Mouse (Mus musculus): Measurements from ENCODE around the gene Btn1a1.

The Btn1a1 gene

GRCm38 (mm10) chr13:23412630-23413521 is 52.8 kb downstream of the Btn1a1 start:
- peak; percentile 91 for DNase-seq (ENCODE audit: low spot score)

- DNase-seq (ENCODE audit: low spot score), result peak; percentile 65
These were observed 53.5 kb downstream of the Btn1a1 start for GRCm38 (mm10) chr13:23412211-23412629.

- peak; percentile 81 for DNase-seq (ENCODE audit: low spot score)
These were observed 54.1 kb downstream of the Btn1a1 start for GRCm38 (mm10) chr13:23411311-23412210.

GRCm38 (mm10) chr13:23410632-23411031 is 55.1 kb downstream of the Btn1a1 start:
- DNase-seq (ENCODE audit: low spot score), result no peak

Data from embryo, embryonic 10 days (tissue).